Mouse (Mus musculus) embryonic fibroblast, embryonic 13.5 days (primary cell): Measurements from ENCODE around the gene Alx3.

Experiments
- CTCF ChIP-seq: IDR thresholded peaks from 2 replicates; pipeline ENCODE4 v1.5.1; 2011; ENCODE audit warnings: mild to moderate bottlenecking, control low read depth, low read length, moderate library complexity, borderline replicate concordance; ENCODE audit not compliant: insufficient read depth
- POLR2A ChIP-seq: IDR thresholded peaks from 2 replicates; pipeline ENCODE4 v1.6.1; 2011; ENCODE audit warnings: low read depth, mild to moderate bottlenecking, control low read depth, low read length, moderate library complexity

DNA sequence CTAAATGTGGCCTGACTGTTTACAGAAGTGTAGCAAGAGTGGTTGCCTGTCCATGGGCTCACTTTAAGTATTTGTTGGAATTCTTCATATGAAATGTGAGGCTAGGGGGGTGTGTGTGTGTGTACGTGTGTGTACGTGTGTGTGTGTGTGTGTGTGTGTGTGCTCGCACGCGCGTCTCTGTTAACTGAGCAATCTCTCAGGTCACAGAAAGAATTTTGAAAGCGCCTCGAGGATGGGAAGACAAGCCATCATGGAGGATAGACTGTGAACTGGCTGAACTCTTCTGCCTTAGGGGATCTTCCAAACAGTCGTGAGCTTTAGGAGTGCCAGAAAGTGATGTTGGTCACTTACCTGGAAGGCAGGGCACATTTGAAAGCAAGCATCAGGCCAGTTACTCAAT, 39.1 kb downstream of the Alx3 start:
- TF ChIP-seq CTCF (no peak), POLR2A (no peak)
